Mouse (Mus musculus) T-cell, adult 2 months (primary cell): Measurements from ENCODE around the gene Tagap1.
"Not testable (repeated sequence)": the region's sequence is repeated elsewhere in the genome, so short reads cannot be mapped to it uniquely, and the experiment has no call there.

Source experiments
- DNase-seq: peaks from one replicate; pipeline ENCODE4 v3.0.0; 2022; ENCODE audit warnings: low spot score

Gene Tagap1

GRCm38 (mm10) chr17:6960776-6961175 lies at the start of gene Tagap1:
TSS of gene Tagap1 (minus strand) at chr17:6961156.
- peak; percentile 45 for DNase-seq

- DNase-seq: not testable (repeated sequence)
Observed at GRCm38 (mm10) chr17:7009901-7010300, 48.9 kb upstream of the Tagap1 start.

GRCm38 (mm10) chr17:7009440-7009839 lies 48.5 kb upstream of the Tagap1 start:
- not testable (repeated sequence) for DNase-seq

GRCm38 (mm10) chr17:7008885-7009284 lies 47.9 kb upstream of the Tagap1 start:
- DNase-seq: not testable (repeated sequence)

GRCm38 (mm10) chr17:7005646-7006045 lies 44.7 kb upstream of the Tagap1 start:
- not testable (repeated sequence) for DNase-seq

- not testable (repeated sequence) for DNase-seq
Observed at GRCm38 (mm10) chr17:7003392-7003791, 42.4 kb upstream of the Tagap1 start.

DNA sequence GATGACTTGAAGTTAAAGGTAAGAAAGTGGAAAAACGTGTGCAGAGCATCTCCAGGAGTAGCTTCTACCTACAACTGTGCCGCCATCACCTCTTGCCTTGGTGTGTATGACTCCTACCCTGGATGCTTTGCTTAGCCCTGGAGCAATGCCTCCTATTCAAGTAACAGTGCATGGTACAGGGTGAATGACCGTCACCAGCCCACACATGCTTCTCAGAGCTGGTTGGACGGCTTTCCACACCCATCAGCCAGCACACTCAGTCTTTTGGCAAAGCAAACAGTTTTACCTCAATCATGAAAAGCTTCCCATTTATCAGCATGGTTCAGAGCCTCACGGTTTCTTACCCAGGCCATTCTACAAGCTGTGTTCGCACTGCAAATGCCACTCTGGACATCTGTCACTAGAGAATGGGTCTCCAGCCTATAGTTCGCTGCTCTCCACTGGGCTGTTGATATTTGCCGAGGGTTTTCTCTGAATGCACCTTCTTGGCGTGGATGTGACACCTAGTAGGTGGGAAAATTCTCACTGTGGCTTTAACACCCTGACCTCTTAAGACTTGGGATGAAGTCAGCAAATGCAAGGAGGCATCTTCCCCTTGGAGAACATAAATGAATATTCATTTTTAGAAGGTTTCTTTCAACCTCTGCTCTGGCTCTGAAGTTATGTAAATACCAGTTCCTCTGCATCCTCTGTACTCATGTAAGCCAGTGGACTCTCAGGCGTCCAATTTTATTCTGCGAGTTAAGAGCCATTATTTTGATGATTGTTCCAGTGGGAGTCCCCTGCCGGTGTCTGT lies 41.0 kb upstream of the Tagap1 start:
- not testable (repeated sequence) for DNase-seq

- DNase-seq: not testable (repeated sequence)
Observed at GRCm38 (mm10) chr17:6997778-6998490, 37.0 kb upstream of the Tagap1 start.

DNA sequence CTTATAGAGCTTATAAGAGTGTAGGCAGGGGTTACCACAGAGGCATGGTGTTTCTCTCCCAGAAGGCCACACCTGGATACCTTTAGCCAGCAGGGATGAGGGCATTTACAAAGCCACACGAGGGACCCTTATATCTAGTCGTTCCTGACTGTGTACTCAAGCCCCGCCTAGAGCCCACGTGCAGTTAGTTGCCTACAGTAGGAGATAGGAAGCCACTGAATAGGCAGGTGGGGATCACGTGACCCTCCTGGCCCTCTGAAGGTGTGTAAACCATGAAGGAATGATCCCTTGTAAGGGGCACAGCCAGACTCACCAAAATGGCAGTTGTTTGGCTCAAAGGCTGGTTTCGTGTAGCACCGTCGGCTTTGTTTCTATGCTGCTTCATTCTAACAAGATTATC lies 35.9 kb upstream of the Tagap1 start:
- not testable (repeated sequence) for DNase-seq

DNA sequence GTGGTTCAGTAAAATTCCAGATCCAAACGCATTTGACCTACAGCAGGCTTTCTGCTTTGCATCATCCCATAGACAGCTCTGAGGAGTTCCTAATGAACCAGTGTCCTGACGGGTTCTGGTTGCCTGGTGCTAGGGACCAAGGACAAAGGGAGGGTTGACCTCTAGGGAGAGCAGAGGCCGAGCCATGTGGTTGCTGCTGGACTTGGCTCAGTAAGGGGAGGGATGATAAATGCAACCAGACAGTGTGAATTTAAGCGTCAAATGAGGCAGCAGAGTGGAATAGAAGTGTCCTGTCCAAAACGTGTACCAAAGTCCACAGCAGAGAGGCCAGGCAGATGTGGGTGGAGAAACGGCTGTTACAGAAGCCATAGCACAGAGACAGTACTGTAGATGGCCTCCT lies 34.5 kb upstream of the Tagap1 start:
- not testable (repeated sequence) for DNase-seq

DNA sequence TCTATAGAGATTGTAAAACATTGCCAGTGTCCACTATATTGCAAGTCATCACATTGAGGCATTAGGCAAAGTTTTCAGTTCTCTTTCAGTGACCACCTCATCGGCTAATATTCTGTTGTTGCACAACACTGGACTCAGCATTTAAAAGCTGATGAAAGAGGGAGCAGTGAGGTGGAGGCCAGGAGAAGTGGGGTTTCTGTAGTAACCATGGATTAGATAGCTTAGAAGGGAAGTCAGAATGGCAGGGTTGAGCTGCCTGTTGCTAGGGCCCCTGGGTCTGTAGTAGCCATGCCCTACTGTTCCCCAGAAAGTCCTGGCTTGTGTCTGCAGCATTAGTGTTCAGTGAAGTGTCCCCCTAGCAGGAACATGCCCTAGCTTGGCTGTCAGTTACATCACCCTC lies 25.2 kb upstream of the Tagap1 start:
- not testable (repeated sequence) for DNase-seq

DNA sequence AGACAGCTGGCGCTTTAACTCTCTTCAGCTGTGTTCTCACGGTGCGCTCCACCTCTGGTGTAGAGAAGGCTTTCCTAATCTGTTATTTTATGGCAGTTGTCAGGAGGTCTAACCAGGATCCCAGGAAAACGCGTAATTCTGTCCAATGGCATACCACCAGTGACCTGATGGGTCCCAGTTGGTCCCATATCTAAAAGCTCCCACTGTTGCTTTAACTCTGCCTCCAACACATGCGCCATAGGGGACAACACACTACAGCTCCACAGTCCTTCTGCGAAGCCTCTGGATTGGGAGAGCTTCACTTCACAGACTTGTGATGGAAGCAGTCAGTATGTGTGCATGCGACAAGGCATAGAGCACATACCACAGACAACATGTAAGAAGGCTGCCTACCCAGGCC lies 19.2 kb upstream of the Tagap1 start:
- not testable (repeated sequence) for DNase-seq

GRCm38 (mm10) chr17:6979380-6979779 lies 18.4 kb upstream of the Tagap1 start:
- not testable (repeated sequence) for DNase-seq

GRCm38 (mm10) chr17:6978287-6979248 lies 17.6 kb upstream of the Tagap1 start, which contains the start of gene Gm49721:
TSS of gene Gm49721 (plus strand) at chr17:6978904.
- peak; percentile 78 for DNase-seq

DNA sequence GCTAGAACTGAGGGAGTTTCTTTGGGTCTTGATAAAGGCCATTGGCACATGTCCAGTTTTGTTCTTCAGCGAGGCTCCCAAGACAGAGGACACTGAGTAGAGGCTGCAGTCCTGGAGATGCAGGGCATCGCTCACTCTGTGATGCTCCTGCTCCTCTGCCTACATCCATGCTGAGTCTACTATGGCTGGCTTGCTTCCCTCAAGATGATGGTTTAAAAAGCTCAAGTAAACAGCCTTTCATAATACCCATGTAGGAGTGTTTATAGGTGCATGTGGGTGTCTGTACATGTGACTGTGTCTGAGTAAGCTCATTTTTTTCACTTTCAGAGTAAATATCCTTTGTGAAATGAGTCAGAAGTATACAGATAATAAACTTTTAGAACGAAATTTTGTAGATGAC lies 14.0 kb upstream of the Tagap1 start:
- DNase-seq: not testable (repeated sequence)

DNA sequence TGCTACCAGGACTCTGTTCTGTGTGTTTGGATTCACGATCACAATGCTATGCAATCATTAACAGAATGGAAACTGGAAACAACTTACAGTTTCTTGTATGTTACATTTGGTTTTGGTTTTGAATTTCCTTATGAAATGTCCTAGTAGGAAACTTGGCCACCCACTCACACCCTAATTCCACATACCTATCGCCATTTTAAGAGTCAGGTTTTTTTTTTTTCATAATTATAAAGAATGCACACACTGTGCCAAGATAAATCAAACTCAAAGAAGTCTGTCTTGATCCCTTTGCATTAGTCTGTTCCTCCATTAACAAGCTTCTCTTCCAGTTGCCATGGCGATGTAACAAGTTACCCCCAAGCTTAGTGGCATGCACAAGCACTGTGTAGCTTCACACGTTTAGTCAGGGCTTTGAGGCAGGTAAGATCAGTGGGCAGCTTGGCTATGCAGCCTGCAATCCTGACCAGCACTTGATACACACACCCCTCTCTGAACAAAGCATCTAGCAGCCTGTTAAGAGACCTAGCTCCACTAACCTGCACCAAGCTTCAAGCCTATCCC lies 12.0 kb upstream of the Tagap1 start:
- not testable (repeated sequence) for DNase-seq

DNA sequence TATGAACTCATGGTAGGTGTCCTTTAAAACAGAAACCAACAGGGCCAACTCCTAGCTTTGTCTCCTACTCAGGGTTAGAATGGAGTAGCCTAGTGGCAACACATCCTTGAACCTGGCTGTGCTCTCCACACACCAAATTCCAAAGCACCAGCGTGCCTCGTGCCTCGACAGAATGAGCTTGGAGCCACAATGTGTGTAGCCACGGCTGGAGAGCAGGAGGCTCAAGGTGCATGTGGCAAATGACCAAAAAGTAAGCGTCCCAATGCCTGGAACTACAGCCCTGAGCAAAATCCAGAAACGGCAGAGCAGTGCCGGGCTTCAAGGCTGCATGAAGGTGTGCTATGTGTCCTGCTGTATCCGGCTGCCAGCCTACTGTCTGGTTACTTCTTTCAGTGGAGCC lies 10.3 kb upstream of the Tagap1 start:
- DNase-seq: not testable (repeated sequence)

DNA sequence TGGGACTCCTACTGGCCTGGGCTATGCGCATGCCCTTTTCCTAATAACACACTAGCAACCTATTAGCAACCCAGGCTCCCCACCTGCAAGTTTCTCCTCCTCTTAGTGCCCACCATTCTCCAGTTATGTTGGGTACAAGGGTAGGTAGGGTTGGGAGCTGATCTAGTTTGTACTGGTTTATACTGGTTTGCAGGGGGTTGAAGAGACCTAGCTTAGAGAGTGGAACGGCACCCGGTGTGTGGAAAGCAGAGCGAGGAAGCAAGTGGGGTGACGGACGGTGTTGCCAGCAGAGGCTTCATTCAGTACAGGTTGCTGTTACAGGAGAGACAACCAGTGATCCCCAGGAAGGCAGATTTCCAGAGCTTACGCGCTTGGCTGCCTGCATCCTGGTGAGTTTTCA lies 9.4 kb upstream of the Tagap1 start, which contains the start of gene Rnaset2b:
TSS of gene Rnaset2b (plus strand) at position 301 of the 400 bp plus-strand sequence.
- DNase-seq: not testable (repeated sequence)

- DNase-seq: not testable (repeated sequence)
Observed at GRCm38 (mm10) chr17:6967673-6968072, 6.7 kb upstream of the Tagap1 start.

GRCm38 (mm10) chr17:6965364-6965763 lies 4.4 kb upstream of the Tagap1 start:
- DNase-seq: peak; percentile 28

DNA sequence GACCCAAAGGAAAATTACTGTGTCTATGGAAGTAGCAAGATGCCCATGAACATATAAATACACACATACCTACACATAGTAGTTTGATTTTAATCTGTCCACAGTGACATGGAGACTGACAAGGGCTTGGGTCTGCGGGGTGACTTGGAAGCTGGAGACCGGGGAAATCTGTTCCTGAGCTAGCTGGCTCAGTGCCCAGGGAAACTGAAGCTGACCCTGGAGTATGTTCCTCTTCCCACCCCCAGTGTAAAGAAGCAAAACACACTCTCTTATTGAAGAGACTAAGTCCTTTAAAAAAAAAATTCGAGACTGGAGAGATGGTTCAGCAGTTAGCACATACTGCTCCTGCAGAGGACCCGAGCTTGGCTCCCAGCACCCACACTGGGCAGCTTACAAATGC lies 2.0 kb upstream of the Tagap1 start:
- not testable (repeated sequence) for DNase-seq
